Mouse (Mus musculus) thymus, adult 2 months (tissue): Measurements from ENCODE around the gene Foxj2.

Source experiments
- CTCF ChIP-seq: fragments of 200-500 bp; IDR thresholded peaks from 2 replicates; pipeline ENCODE4 v1.5.1; 2012; ENCODE audit warnings: mild to moderate bottlenecking, control low read depth, low read length, moderate library complexity, borderline replicate concordance; ENCODE audit not compliant: control insufficient read depth, poor library complexity, insufficient read depth; ENCODE audit errors: extremely low read depth
- POLR2A ChIP-seq: fragments of 200-500 bp; IDR thresholded peaks from 2 replicates; pipeline ENCODE4 v1.6.1; 2012; ENCODE audit warnings: mild to moderate bottlenecking, low read length, control low read depth, moderate library complexity; ENCODE audit not compliant: control insufficient read depth, poor library complexity, insufficient read depth; ENCODE audit errors: extremely low read depth

DNA sequence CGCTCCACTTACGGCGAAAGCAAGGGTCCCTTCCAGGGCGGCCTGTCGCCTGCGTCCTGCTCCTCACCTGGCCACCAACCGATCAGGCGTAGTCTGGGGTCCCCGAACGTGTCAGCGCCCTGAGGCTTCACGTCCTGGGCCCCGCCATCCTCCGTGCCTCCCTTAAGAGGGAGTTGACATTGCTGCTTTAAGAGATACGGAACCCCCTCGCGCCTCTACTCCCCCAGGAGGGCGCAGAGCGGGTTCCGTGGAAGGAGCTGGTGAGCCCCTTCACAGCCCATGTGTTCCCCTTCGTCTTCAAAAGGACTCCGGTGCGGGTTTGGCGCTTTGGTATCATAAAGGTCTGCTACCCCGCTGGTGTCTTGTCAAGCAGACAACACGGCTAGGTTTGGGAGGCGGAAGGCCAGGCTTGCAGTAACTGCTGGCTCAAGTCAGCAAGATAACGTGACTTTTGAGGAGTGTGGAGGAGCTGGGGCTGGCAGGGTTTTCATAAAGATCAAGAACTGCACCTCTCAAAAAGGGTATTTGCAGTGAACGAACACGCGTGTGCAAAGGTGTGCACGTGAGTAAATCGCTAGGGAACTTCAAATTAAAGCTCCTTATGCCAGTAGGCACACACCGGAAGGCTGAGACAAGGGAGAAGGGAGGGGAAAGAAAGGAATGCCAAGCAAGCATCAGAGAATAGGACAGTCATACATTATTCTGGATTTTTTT is 17.8 kb upstream of the Foxj2 start:
- TF ChIP-seq CTCF, result 0 out of 2 replicates have a peak, but pooled peaks have one; percentile 35
- TF ChIP-seq POLR2A, result peak; percentile 42; the same call in 1 of the 2 replicates
